Mouse (Mus musculus): ENCODE results near the gene Rilp.

GRCm38 (mm10) chr11:75532340-75533277 is 22.7 kb downstream of the Rilp start:
- TF ChIP-seq POLR2A (IDR thresholded peaks at IDR 0.05; ENCODE audit: insufficient read length, low read depth) (no peak), CEBPB (IDR thresholded peaks at IDR 0.05; ENCODE audit: insufficient read depth, poor library complexity, severe bottlenecking) (no peak), SRF (IDR thresholded peaks at IDR 0.05; ENCODE audit: control insufficient read depth, insufficient read length, low read depth) (no peak), E2F4 (IDR thresholded peaks at IDR 0.05; ENCODE audit: insufficient read depth) (no peak), TCF12 (IDR thresholded peaks at IDR 0.05; ENCODE audit: insufficient read depth, poor library complexity, severe bottlenecking) (no peak), TCF3 (IDR thresholded peaks at IDR 0.05; ENCODE audit: insufficient read length, low read depth) (no peak), MYOG (IDR thresholded peaks at IDR 0.05; ENCODE audit: control insufficient read depth in 1 of 3, insufficient read depth in 1 of 3, insufficient read length in 2 of 3, low read depth in 2 of 3) (no peak)

Data from myocyte (in vitro differentiated cells).